Mouse (Mus musculus) erythroblast, embryonic 14.5 days (primary cell): ENCODE measurements around the gene Fancc.

ENCODE experiments used
- GATA1 ChIP-seq: IDR thresholded peaks from 2 replicates; pipeline ENCODE4 v1.6.1; 2012; ENCODE audit warnings: low read length, inconsistent platforms, mixed read lengths
- TAL1 ChIP-seq: IDR thresholded peaks from 3 replicates; pipeline ENCODE4 v1.6.1; 2012; ENCODE audit warnings: low read length, inconsistent platforms, mixed read lengths

DNA sequence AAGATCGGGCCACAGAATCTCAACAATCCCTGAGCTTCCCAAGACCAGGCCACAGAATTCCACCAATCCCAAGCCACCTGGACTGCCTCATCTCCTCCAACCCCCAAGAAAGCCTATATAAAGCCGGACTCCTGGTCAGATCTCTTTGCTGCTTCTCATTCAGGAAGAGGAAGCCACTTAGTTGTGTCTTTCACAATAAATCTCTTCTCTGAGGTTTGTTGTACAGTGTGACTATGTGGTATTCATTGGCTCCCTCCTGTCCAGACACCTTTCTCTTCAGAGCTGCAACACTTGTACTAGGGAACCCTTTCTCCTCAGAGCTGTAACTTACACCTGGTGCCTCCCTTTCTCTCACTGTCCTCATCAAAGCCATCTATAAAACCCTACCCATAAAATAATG, 92.4 kb downstream of the Fancc start:
- no peak for TF ChIP-seq GATA1
- no peak for TF ChIP-seq TAL1
